Mouse (Mus musculus): ENCODE data around the gene Faf2. TPM values are rescaled to one million over a fixed set of nuclear protein-coding genes. Genes with fewer than 3 reads are reported as not detected.
A peak's percentile ranks its signal among the peaks of the same experiment; 100 is the strongest.

Gene Faf2
- total RNA-seq, 1 experiment, result 76.3 TPM

GRCm38 (mm10) chr13:54690151-54690740 lies 68.7 kb downstream of the Faf2 start:
- peaks cover 8 to 13% of the 10 kb centered on the region in 2 experiments; a peak in 3 of 4 replicates for H3K4me1 ChIP-seq (ENCODE audit: control insufficient read depth in 2 of 2, insufficient read depth in 2 of 2, low read length in 2 of 2, poor library complexity in 1 of 2)
- in situ Hi-C loops (cut with MboI; ENCODE audit: low sequenced_read_pairs in 2 of 2, unreplicated experiment in 2 of 2), result no loop called here
- no peak overlapping the region for H3K27ac ChIP-seq (ENCODE audit: insufficient read depth, low read depth, low read length, poor library complexity, severe bottlenecking)
- TF ChIP-seq ZC3H11A (IDR thresholded peaks at IDR 0.05; ENCODE audit: borderline replicate concordance, low read depth, low read length) (no peak), MAFK (IDR thresholded peaks at IDR 0.05; ENCODE audit: insufficient read depth, low read depth, low read length) (no peak), CHD2 (IDR thresholded peaks at IDR 0.05; ENCODE audit: low read depth, low read length) (no peak), HCFC1 (IDR thresholded peaks at IDR 0.05; ENCODE audit: borderline replicate concordance, insufficient read depth, low read length) (no peak), ZNF384 (IDR thresholded peaks at IDR 0.05; ENCODE audit: low read depth, low read length) (no peak)
- no peak for DNase-seq (ENCODE audit: low read depth, low spot score)
- no peak overlapping the region for H3K4me3 ChIP-seq (ENCODE audit: insufficient read depth in 1 of 2, low read depth in 1 of 2, low read length in 2 of 2, poor library complexity in 1 of 2, severe bottlenecking in 1 of 2)
- no peaks in the 10 kb centered on the region for H3K9me3 ChIP-seq (ENCODE audit: control insufficient read depth, insufficient read depth, low read depth, low read length)
- H3K36me3 ChIP-seq (ENCODE audit: control insufficient read depth, insufficient read depth, low read length, poor library complexity, severe bottlenecking), result peaks cover 5% of the 10 kb centered on the region; the same call in 1 of the 2 replicates
- H3K9ac ChIP-seq (ENCODE audit: insufficient read depth, low read depth, low read length, poor library complexity, severe bottlenecking), result 0 out of 2 replicates have a peak overlapping the region, but pooled peaks have one; percentile 17

GRCm38 (mm10) chr13:54691737-54692136 lies 70.2 kb downstream of the Faf2 start:
- H3K9ac ChIP-seq (ENCODE audit: insufficient read depth, low read depth, low read length, poor library complexity, severe bottlenecking), result no peak overlapping the region
- TF ChIP-seq ZNF384 (IDR thresholded peaks at IDR 0.05; ENCODE audit: low read depth, low read length) (no peak), HCFC1 (IDR thresholded peaks at IDR 0.05; ENCODE audit: borderline replicate concordance, insufficient read depth, low read length) (no peak), MAFK (IDR thresholded peaks at IDR 0.05; ENCODE audit: insufficient read depth, low read depth, low read length) (no peak), CHD2 (IDR thresholded peaks at IDR 0.05; ENCODE audit: low read depth, low read length) (no peak), ZC3H11A (IDR thresholded peaks at IDR 0.05; ENCODE audit: borderline replicate concordance, low read depth, low read length) (no peak)
- H3K4me1 ChIP-seq (ENCODE audit: control insufficient read depth in 2 of 2, insufficient read depth in 2 of 2, low read length in 2 of 2, poor library complexity in 1 of 2), result peaks cover 2 to 6% of the 10 kb centered on the region in 2 experiments; a peak in 2 of 4 replicates
- DNase-seq (ENCODE audit: low read depth, low spot score), result no peak
- H3K4me3 ChIP-seq (ENCODE audit: insufficient read depth in 1 of 2, low read depth in 1 of 2, low read length in 2 of 2, poor library complexity in 1 of 2, severe bottlenecking in 1 of 2), result no peak overlapping the region
- in situ Hi-C loops (cut with MboI; ENCODE audit: low sequenced_read_pairs in 2 of 2, unreplicated experiment in 2 of 2), result no loop called here
- H3K9me3 ChIP-seq (ENCODE audit: control insufficient read depth, insufficient read depth, low read depth, low read length), result no peaks in the 10 kb centered on the region
- no peak overlapping the region for H3K27ac ChIP-seq (ENCODE audit: insufficient read depth, low read depth, low read length, poor library complexity, severe bottlenecking)
- H3K36me3 ChIP-seq (ENCODE audit: control insufficient read depth, insufficient read depth, low read length, poor library complexity, severe bottlenecking), result no peaks in the 10 kb centered on the region

GRCm38 (mm10) chr13:54692711-54693557 lies 71.3 kb downstream of the Faf2 start:
- peak overlapping the region; percentile 77 to 98 for H3K4me3 ChIP-seq (ENCODE audit: insufficient read depth in 1 of 2, low read depth in 1 of 2, low read length in 2 of 2, poor library complexity in 1 of 2, severe bottlenecking in 1 of 2)
- no peak for DNase-seq (ENCODE audit: low read depth, low spot score)
- no peaks in the 10 kb centered on the region for H3K9me3 ChIP-seq (ENCODE audit: control insufficient read depth, insufficient read depth, low read depth, low read length)
- no peaks in the 10 kb centered on the region for H3K36me3 ChIP-seq (ENCODE audit: control insufficient read depth, insufficient read depth, low read length, poor library complexity, severe bottlenecking)
- in situ Hi-C loops (cut with MboI; ENCODE audit: low sequenced_read_pairs in 2 of 2, unreplicated experiment in 2 of 2), result no loop called here
- peak overlapping the region; percentile 94 for H3K9ac ChIP-seq (ENCODE audit: insufficient read depth, low read depth, low read length, poor library complexity, severe bottlenecking)
- peaks cover 2 to 6% of the 10 kb centered on the region in 2 experiments; a peak in 2 of 4 replicates for H3K4me1 ChIP-seq (ENCODE audit: control insufficient read depth in 2 of 2, insufficient read depth in 2 of 2, low read length in 2 of 2, poor library complexity in 1 of 2)
- no peak for TF ChIP-seq HCFC1 (IDR thresholded peaks at IDR 0.05; ENCODE audit: borderline replicate concordance, insufficient read depth, low read length)
- TF ChIP-seq ZC3H11A (IDR thresholded peaks at IDR 0.05; ENCODE audit: borderline replicate concordance, low read depth, low read length), result no peak
- TF ChIP-seq ZNF384 (IDR thresholded peaks at IDR 0.05; ENCODE audit: low read depth, low read length), result no peak
- TF ChIP-seq CHD2 (IDR thresholded peaks at IDR 0.05; ENCODE audit: low read depth, low read length), result no peak
- no peak for TF ChIP-seq MAFK (IDR thresholded peaks at IDR 0.05; ENCODE audit: insufficient read depth, low read depth, low read length)
- peak overlapping the region; percentile 92 for H3K27ac ChIP-seq (ENCODE audit: insufficient read depth, low read depth, low read length, poor library complexity, severe bottlenecking)

- peak; percentile 97 for DNase-seq (ENCODE audit: low read depth, low spot score)
- Histone ChIP-seq H3K9ac (ENCODE audit: insufficient read depth, low read depth, low read length, poor library complexity, severe bottlenecking) (peak within 1 kb of the TSS; percentile 94), H3K9me3 (ENCODE audit: control insufficient read depth, insufficient read depth, low read depth, low read length) (no peaks in the 10 kb centered on the region), H3K36me3 (ENCODE audit: control insufficient read depth, insufficient read depth, low read length, poor library complexity, severe bottlenecking) (no peaks in the 10 kb centered on the region), H3K27ac (ENCODE audit: insufficient read depth, low read depth, low read length, poor library complexity, severe bottlenecking) (peak within 1 kb of the TSS; percentile 97), H3K4me3 (ENCODE audit: insufficient read depth in 1 of 2, low read depth in 1 of 2, low read length in 2 of 2, poor library complexity in 1 of 2, severe bottlenecking in 1 of 2) (peak within 1 kb of the TSS; percentile 77 to 98), H3K4me1 (ENCODE audit: control insufficient read depth in 2 of 2, insufficient read depth in 2 of 2, low read length in 2 of 2, poor library complexity in 1 of 2) (peaks cover 0 to 4% of the 10 kb centered on the region in 2 experiments; a peak in 2 of 4 replicates)
- TF ChIP-seq MAFK (IDR thresholded peaks at IDR 0.05; ENCODE audit: insufficient read depth, low read depth, low read length) (no peak), CHD2 (IDR thresholded peaks at IDR 0.05; ENCODE audit: low read depth, low read length) (no peak), HCFC1 (IDR thresholded peaks at IDR 0.05; ENCODE audit: borderline replicate concordance, insufficient read depth, low read length) (no peak), ZNF384 (IDR thresholded peaks at IDR 0.05; ENCODE audit: low read depth, low read length) (no peak), ZC3H11A (IDR thresholded peaks at IDR 0.05; ENCODE audit: borderline replicate concordance, low read depth, low read length) (no peak)
- in situ Hi-C loops (cut with MboI; ENCODE audit: low sequenced_read_pairs in 2 of 2, unreplicated experiment in 2 of 2), result no loop called here
These were observed 72.2 kb downstream of the Faf2 start, which contains the start of gene Rnf44 for GRCm38 (mm10) chr13:54693558-54694347. Rnf44 (minus strand) TSS chr13:54693907.
